In genomic region chr4:105941785-105942184, GRCm38 (mm10) we compare ENCODE assay signal across 7 mouse cellular contexts.
DNase-seq lines count a peak whose midpoint lies in the region; ATAC-seq lines count a peak whose summit lies in the region.

No protein-coding gene starts in this region.

- peak; percentile 31 for DNase-seq in kidney, adult 9 months
- DNase-seq in ZHBTc4 (ENCODE audit: low read depth, low spot score): peak; percentile 82
- DNase-seq in cerebellum, postnatal 14 days: peak; percentile 57 to 71
- peak; percentile 56 to 60 for DNase-seq in heart, postnatal 36 days
- peak; percentile 86 for DNase-seq in limb, embryonic 11.5 days (ENCODE audit: low spot score)
- peak; percentile 54 for DNase-seq in skeletal muscle tissue, adult 2 months (ENCODE audit: low read depth, low spot score)

- H3K36me3 ChIP-seq in kidney, embryonic 16.5 days (ENCODE audit: insufficient read depth, low read length): no peaks in the 10 kb centered on the region
- H3K36me3 ChIP-seq in limb, embryonic 11.5 days (ENCODE audit: control insufficient read depth, insufficient read depth, low read length): no peaks in the 10 kb centered on the region

- no peaks in the 10 kb centered on the region for H3K27me3 ChIP-seq in kidney, embryonic 16.5 days (ENCODE audit: insufficient read depth, low read length)
- H3K27me3 ChIP-seq in limb, embryonic 11.5 days (ENCODE audit: control insufficient read depth, insufficient read depth, low read length): no peaks in the 10 kb centered on the region

- H3K27ac ChIP-seq in kidney, embryonic 16.5 days (ENCODE audit: low read length): no peak overlapping the region
- H3K27ac ChIP-seq in limb, embryonic 11.5 days (replicated peaks; ENCODE audit: low read depth, low read length): no peak overlapping the region

- intact Hi-C loops in heart, postnatal 36 days (cut with DNase I): loop anchor here (2.0 kb wide), 1 partner anchor 789 kb away; no protein-coding TSS in a partner anchor

- H3K4me2 ChIP-seq in kidney, embryonic 16.5 days (replicated peaks; ENCODE audit: low read depth, low read length): no peak overlapping the region
- no peak overlapping the region for H3K4me2 ChIP-seq in limb, embryonic 11.5 days (ENCODE audit: low read depth, severe bottlenecking)

- H3K4me1 ChIP-seq in kidney, embryonic 16.5 days (ENCODE audit: insufficient read depth, low read length): 0 out of 2 replicates have a peak, but pooled peaks cover 3% of the 10 kb centered on the region
- H3K4me1 ChIP-seq in limb, embryonic 11.5 days (ENCODE audit: control insufficient read depth, insufficient read depth, low read length): peaks cover 5% of the 10 kb centered on the region

- ATAC-seq in kidney, embryonic 16.5 days (ENCODE audit: low FRiP score, low TSS enrichment): no peak
- ATAC-seq in limb, embryonic 11.5 days (ENCODE audit: insufficient number of reproducible peaks, low FRiP score, low TSS enrichment, low read depth): no peak

- WGBS in kidney, embryonic 16.5 days: 52% methylated on average over 7 of the region's 7 CpGs
- 43% methylated on average over 7 of the region's 7 CpGs for WGBS in limb, embryonic 11.5 days

- H3K9ac ChIP-seq in kidney, embryonic 16.5 days (replicated peaks; ENCODE audit: low read length): no peak overlapping the region
- H3K9ac ChIP-seq in limb, embryonic 11.5 days (ENCODE audit: low read length): no peak overlapping the region

- no peaks in the 10 kb centered on the region for H3K9me3 ChIP-seq in kidney, embryonic 16.5 days (ENCODE audit: low read length)
- H3K9me3 ChIP-seq in limb, embryonic 11.5 days (ENCODE audit: control insufficient read depth, low read length): no peaks in the 10 kb centered on the region

- H3K4me3 ChIP-seq in kidney, embryonic 16.5 days (ENCODE audit: low read length): no peak overlapping the region
- H3K4me3 ChIP-seq in limb, embryonic 11.5 days (ENCODE audit: low read depth, low read length): no peak overlapping the region

Comparison
In these comparisons a context has a peak if more than half of its experiments do, and no peak if none do; other contexts are left out.
1. DNase-seq: peak in every context shown above with its lines; median percentile 86 in limb, embryonic 11.5 days; 82 in ZHBTc4; 64 in cerebellum, postnatal 14 days; 58 in heart, postnatal 36 days; 54 in skeletal muscle tissue, adult 2 months; 31 in kidney, adult 9 months.